Mouse (Mus musculus): Measurements from ENCODE around the gene Emg1. TPM values are rescaled to one million over a fixed set of nuclear protein-coding genes. Genes with fewer than 3 reads are reported as not detected.

Emg1 gene
- total RNA-seq, 2 experiments from 2014 or later, result 81.0 to 86.4 TPM

Small RNA genes within 50 kb of the gene (microRNA-seq; reads per million reads assigned to microRNA genes)
- 2.8 to 11.0 reads per million in 2 experiments for gene Mir141 (ENCODE audit: borderline number of aligned reads in 2 of 2)
- gene Mir200c (ENCODE audit: borderline number of aligned reads in 2 of 2), result 30.7 to 41.6 reads per million in 2 experiments

Other genes with a start within 250 kb of the Emg1 start
- 100 to 1,000 TPM; 107 to 199 TPM for gene Clstn3, start 247.4 kb downstream of the Emg1 start, total RNA-seq (2021)
- gene C1rl, start 219.1 kb downstream of the Emg1 start, total RNA-seq (2021), result 10 to 100 TPM; 22.7 to 22.8 TPM
- 10 to 100 TPM; 45.4 to 88.8 TPM for gene C1ra, start 199.8 kb downstream of the Emg1 start, total RNA-seq (2021)
- gene C1s1, start 169.8 kb downstream of the Emg1 start, total RNA-seq (2021), result 10 to 100 TPM; 48.3 to 69.2 TPM
- 10 to 100 TPM in 1 of 2 experiments, 1 to 10 TPM in 1; 6.7 to 12.3 TPM for gene C1rb, start 141.9 kb downstream of the Emg1 start, total RNA-seq (2021)
- 1 to 10 TPM; 2.0 to 2.8 TPM for gene C1s2, start 76.1 kb downstream of the Emg1 start, total RNA-seq (2021)
- gene Lpcat3, start 49.2 kb downstream of the Emg1 start, total RNA-seq (2021), result 100 to 1,000 TPM in 1 of 2 experiments, 10 to 100 TPM in 1; 92.9 to 108 TPM
- 100 to 1,000 TPM; 285 to 301 TPM for gene Phb2, start 158 bp upstream of the Emg1 start, total RNA-seq (2021)
- 10 to 100 TPM in 1 of 2 experiments, 1 to 10 TPM in 1; 9.8 to 11.5 TPM for gene Ptpn6, start 26.5 kb upstream of the Emg1 start, total RNA-seq (2021)
- 100 to 1,000 TPM; 341 to 388 TPM for gene Grcc10, start 29.2 kb upstream of the Emg1 start, total RNA-seq (2021)
- gene Gm45234, start 43.8 kb upstream of the Emg1 start, total RNA-seq (2021), result not detected
- gene Atn1, start 44.3 kb upstream of the Emg1 start, total RNA-seq (2021), result 10 to 100 TPM; 78.4 to 80.2 TPM
- 10 to 100 TPM; 19.8 to 37.7 TPM for gene Eno2, start 57.5 kb upstream of the Emg1 start, total RNA-seq (2021)
- gene Lrrc23, start 67.5 kb upstream of the Emg1 start, total RNA-seq (2021), result under 1 TPM in 1 of 2 experiments, not detected in 1; 0.90 TPM
- gene Spsb2, start 96.5 kb upstream of the Emg1 start, total RNA-seq (2021), result 10 to 100 TPM; 17.3 to 18.9 TPM
- gene Tpi1, start 102.1 kb upstream of the Emg1 start, total RNA-seq (2021), result 100 to 1,000 TPM; 383 to 517 TPM
- gene Usp5, start 117.3 kb upstream of the Emg1 start, total RNA-seq (2021), result 100 to 1,000 TPM; 107 to 128 TPM
- 1 to 10 TPM in 1 of 2 experiments, under 1 TPM in 1; 0.77 to 2.7 TPM for gene Cdca3, start 117.4 kb upstream of the Emg1 start, total RNA-seq (2021)
- gene Gnb3, start 128.1 kb upstream of the Emg1 start, total RNA-seq (2021), result 1 to 10 TPM; 9.2 to 9.6 TPM
- 10 to 100 TPM; 24.1 to 24.4 TPM for gene P3h3, start 145.6 kb upstream of the Emg1 start, total RNA-seq (2021)
- gene Gpr162, start 151.8 kb upstream of the Emg1 start, total RNA-seq (2021), result 1 to 10 TPM in 1 of 2 experiments, under 1 TPM in 1; 0.76 to 1.8 TPM
- 1 to 10 TPM in 1 of 2 experiments, under 1 TPM in 1; 0.36 to 1.8 TPM for gene Cd4, start 176.0 kb upstream of the Emg1 start, total RNA-seq (2021)
- gene Lag3, start 199.5 kb upstream of the Emg1 start, total RNA-seq (2021), result 1 to 10 TPM; 1.4 to 2.6 TPM
- 100 to 1,000 TPM; 770 to 874 TPM for gene Ptms, start 207.9 kb upstream of the Emg1 start, total RNA-seq (2021)
- 100 to 1,000 TPM; 298 to 321 TPM for gene Mlf2, start 219.2 kb upstream of the Emg1 start, total RNA-seq (2021)

Measured in adrenal gland, adult 18-20 months (tissue).